Mouse (Mus musculus) kidney, embryonic 14.5 days (tissue): ENCODE results near the gene Olfr914. TPM values are rescaled to one million over a fixed set of nuclear protein-coding genes. Genes with fewer than 3 reads are reported as not detected.

Experiments used
- ATAC-seq: fragments of 200-750 bp; cut with Nextera tagmentation; 2 replicates; pipeline ENCODE4 v1.8.0; 2017; ENCODE audit warnings: moderate number of reproducible peaks, mild to moderate bottlenecking, moderate TSS enrichment, moderate library complexity; ENCODE audit not compliant: low FRiP score, low TSS enrichment
- H3K27ac ChIP-seq: fragments of 300-500 bp; sonication (generic); 2 replicates; pipeline ENCODE4 v1.5.1; 2014; ENCODE audit warnings: low read depth, mild to moderate bottlenecking, low read length, moderate library complexity, mixed read lengths
- H3K27me3 ChIP-seq: fragments of 300-500 bp; sonication (generic); 2 replicates; pipeline ENCODE4 v1.6.1; 2014; ENCODE audit warnings: mild to moderate bottlenecking, low read length; ENCODE audit not compliant: control insufficient read depth, insufficient read depth
- H3K36me3 ChIP-seq: fragments of 300-500 bp; sonication (generic); 2 replicates; pipeline ENCODE4 v1.6.1; 2014; ENCODE audit warnings: low read length, mixed read lengths; ENCODE audit not compliant: control insufficient read depth, insufficient read depth
- H3K4me1 ChIP-seq: fragments of 300-500 bp; sonication (generic); 2 replicates; pipeline ENCODE4 v1.6.1; 2014; ENCODE audit warnings: low read length, mixed read lengths; ENCODE audit not compliant: control insufficient read depth, insufficient read depth
- H3K4me2 ChIP-seq: fragments of 300-500 bp; sonication (generic); replicated peaks from 2 replicates; pipeline ENCODE4 v1.6.1; 2014; ENCODE audit warnings: low read depth, mild to moderate bottlenecking, low read length
- H3K4me3 ChIP-seq: fragments of 300-500 bp; sonication (generic); 2 replicates; pipeline ENCODE4 v1.5.1; 2014; ENCODE audit warnings: mild to moderate bottlenecking, low read length
- H3K9ac ChIP-seq: fragments of 300-500 bp; sonication (generic); 2 replicates; pipeline ENCODE4 v1.6.1; 2014; ENCODE audit warnings: low read depth, mild to moderate bottlenecking, low read length, moderate library complexity
- H3K9me3 ChIP-seq: fragments of 300-500 bp; sonication (generic); 2 replicates; pipeline ENCODE4 v1.6.1; 2016; ENCODE audit warnings: low read length; ENCODE audit not compliant: control insufficient read depth
- WGBS: fragments of 180-500 bp; shearing (Covaris S2); extraction: QIAGEN DNeasy Blood & Tissue Kit; methylation state at CpG from one replicate; pipeline ENCODE4 v1.1.7; 2014; 5-methylcytosine and 5-hydroxymethylcytosine counted together
- polyA plus RNA-seq: library from polyadenylated mRNA; unstranded; fragments of >200 nt; fragmentation: Nextera tagmentation; extraction: Ambion mirVana; gene quantifications from 2 replicates; pipeline ENCODE4 v1.2.1, GENCODE M21; 2014

The Olfr914 gene
- not detected in 2 replicates for polyA plus RNA-seq

DNA sequence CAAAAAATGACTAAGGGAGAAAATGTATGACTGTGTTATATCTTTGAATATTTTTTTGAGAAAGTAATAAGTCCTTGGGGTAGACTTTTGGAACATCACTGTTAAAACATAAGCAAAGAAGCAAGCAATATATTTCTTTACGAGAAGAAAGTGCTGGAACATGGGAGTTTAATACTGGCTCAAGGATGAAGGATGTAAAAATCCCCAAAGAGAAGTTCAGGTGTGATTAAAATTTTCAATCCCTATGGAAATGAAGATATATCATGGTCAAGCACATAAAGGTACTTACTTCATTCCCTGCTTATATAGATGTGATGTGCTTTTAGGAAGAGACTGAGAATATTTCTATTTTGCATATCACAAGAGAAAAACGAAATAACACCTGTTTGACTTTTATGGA lies at the start of gene Olfr914:
TSS of gene Olfr914 (plus strand) at position 301 of the 400 bp plus-strand sequence.
- Histone ChIP-seq H3K36me3 (no peaks in the 10 kb centered on the region), H3K27me3 (no peaks in the 10 kb centered on the region), H3K27ac (no peak within 1 kb of the TSS), H3K4me2 (no peak within 1 kb of the TSS), H3K4me3 (no peak within 1 kb of the TSS), H3K9ac (no peak within 1 kb of the TSS), H3K9me3 (no peaks in the 10 kb centered on the region), H3K4me1 (no peaks in the 10 kb centered on the region)
- no peak for ATAC-seq
- 72% methylated on average over 2 of the region's 2 CpGs for WGBS

DNA sequence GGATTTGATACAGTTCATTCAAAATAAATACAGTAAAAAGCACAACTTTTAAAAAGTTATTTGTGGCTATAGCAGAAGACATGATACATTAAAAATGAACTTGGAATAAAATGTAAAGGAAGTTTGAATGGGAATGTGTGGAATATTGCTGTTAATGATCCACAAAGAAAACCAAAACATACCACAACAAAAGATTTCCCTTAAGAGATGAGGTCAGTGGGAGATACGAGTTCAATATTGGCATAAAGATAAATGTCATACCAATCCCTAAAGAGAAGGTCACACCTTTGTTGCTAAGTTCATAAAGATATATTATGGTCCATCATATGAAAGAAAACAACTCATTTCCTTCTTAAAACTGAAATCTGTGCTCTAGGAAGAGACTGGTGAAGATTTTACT lies 25.0 kb upstream of the Olfr914 start, which contains the start of gene Olfr912:
TSS of gene Olfr912 (plus strand) at position 301 of the 400 bp plus-strand sequence.
- Histone ChIP-seq H3K36me3 (no peaks in the 10 kb centered on the region), H3K9ac (no peak within 1 kb of the TSS), H3K9me3 (no peaks in the 10 kb centered on the region), H3K27me3 (no peaks in the 10 kb centered on the region), H3K4me1 (no peaks in the 10 kb centered on the region), H3K27ac (no peak within 1 kb of the TSS), H3K4me2 (no peak within 1 kb of the TSS), H3K4me3 (no peak within 1 kb of the TSS)
- 74% methylated on average over 1 of the region's 1 CpGs for WGBS
- no peak for ATAC-seq

DNA sequence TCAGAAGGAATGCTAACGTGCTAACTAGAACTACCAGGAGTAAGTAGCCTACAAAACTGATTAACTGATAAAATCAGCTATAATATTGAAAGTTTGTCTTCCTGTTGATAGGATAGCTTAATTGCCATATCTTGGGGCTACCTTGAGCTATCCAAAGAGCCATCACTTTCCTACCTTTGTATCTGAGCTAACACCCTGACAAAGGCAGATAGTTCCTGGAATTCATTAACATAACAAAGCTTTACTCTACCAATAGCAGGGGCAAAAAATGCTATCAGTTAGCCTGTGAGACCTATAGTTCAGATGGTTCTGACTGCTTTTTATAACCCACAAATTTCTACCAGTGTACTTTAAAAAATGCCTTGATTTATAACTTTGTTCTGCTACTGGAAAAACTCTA lies 13.8 kb upstream of the Olfr914 start:
- 54% methylated on average over 1 of the region's 1 CpGs for WGBS
- Histone ChIP-seq H3K4me2 (no peak overlapping the region), H3K36me3 (no peaks in the 10 kb centered on the region), H3K9ac (no peak overlapping the region), H3K27me3 (no peaks in the 10 kb centered on the region), H3K9me3 (no peaks in the 10 kb centered on the region), H3K27ac (no peak overlapping the region), H3K4me1 (no peaks in the 10 kb centered on the region), H3K4me3 (no peak overlapping the region)
- ATAC-seq, result no peak

DNA sequence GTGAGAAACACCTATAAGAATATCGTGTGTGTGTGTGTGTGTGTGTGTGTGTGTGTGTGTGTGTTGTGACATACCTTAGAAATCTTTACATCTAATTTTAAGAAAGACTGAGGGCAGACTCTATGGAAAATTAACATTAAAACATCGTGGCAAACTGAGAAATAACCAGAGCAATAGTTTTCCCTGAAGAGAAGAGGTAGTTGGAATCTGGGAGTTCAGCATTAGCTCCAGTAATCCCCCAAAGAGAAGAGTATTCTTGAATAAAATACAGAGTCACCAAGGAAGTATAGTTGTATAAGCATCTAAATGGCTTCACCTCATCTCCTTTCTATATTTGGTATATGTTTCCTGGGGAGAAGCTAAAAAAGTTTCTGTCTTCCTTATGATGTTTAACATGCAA lies 12.4 kb upstream of the Olfr914 start, which contains the start of gene Olfr913:
TSS of gene Olfr913 (plus strand) at position 301 of the 400 bp plus-strand sequence.
- WGBS, result 59% methylated on average over 2 of the region's 2 CpGs
- Histone ChIP-seq H3K4me2 (no peak within 1 kb of the TSS), H3K9me3 (no peaks in the 10 kb centered on the region), H3K36me3 (no peaks in the 10 kb centered on the region), H3K9ac (no peak within 1 kb of the TSS), H3K27me3 (no peaks in the 10 kb centered on the region), H3K4me3 (no peak within 1 kb of the TSS), H3K27ac (no peak within 1 kb of the TSS), H3K4me1 (no peaks in the 10 kb centered on the region)
- no peak for ATAC-seq

DNA sequence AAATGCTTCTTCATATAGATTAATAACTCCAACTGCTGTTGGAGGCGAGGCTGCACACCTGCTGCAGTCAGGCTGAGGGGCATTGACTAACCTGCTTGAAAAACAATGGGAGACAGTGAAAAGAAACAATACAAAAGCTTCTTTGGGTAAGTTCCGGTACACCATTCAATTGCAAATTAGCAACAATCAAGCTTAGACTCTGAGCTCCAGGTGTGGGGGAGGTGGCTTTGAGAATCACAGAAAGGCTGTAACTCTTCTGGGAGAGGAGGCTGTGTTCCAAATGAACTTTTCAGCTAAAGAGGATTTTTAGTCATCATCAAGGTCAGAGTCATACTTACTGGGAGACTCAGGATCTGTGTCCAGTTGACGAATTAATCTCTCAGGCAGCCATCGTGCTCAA lies 27.5 kb downstream of the Olfr914 start:
- Histone ChIP-seq H3K9ac (no peak overlapping the region), H3K27me3 (no peaks in the 10 kb centered on the region), H3K4me3 (no peak overlapping the region), H3K4me2 (no peak overlapping the region), H3K9me3 (no peaks in the 10 kb centered on the region), H3K36me3 (no peaks in the 10 kb centered on the region), H3K27ac (no peak overlapping the region), H3K4me1 (no peaks in the 10 kb centered on the region)
- WGBS, result 87% methylated on average over 4 of the region's 4 CpGs
- no peak for ATAC-seq

DNA sequence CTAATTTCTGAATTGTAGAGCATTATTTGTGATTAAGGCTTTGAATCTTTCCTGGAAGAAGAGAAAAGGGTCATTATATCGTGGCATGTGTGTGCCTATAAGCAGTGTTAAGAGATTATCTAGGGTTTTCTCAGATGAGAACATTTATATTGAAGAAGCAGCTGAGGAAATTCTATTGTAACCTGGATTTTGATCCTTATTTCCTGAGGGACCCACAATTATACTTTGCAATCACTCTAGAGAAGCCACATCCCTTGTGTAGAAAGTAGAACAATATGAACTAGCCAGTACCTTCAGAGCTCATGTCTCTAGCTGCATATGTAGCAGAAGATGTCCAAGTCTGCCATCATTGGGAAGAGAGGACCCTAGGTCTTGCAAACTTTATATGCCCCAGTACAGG lies 54.9 kb downstream of the Olfr914 start, which contains the start of gene Olfr916:
TSS of gene Olfr916 (minus strand) at position 101 of the 400 bp plus-strand sequence.
- 71% methylated on average over 1 of the region's 1 CpGs for WGBS
- Histone ChIP-seq H3K27ac (no peak within 1 kb of the TSS), H3K27me3 (no peaks in the 10 kb centered on the region), H3K9me3 (no peaks in the 10 kb centered on the region), H3K9ac (no peak within 1 kb of the TSS), H3K36me3 (no peaks in the 10 kb centered on the region), H3K4me1 (no peaks in the 10 kb centered on the region), H3K4me3 (no peak within 1 kb of the TSS), H3K4me2 (no peak within 1 kb of the TSS)
- ATAC-seq, result no peak

Other genes starting within 250 kb of the Olfr914 start
- not detected in 2 replicates for gene Olfr250, start 238.2 kb upstream of the Olfr914 start, polyA plus RNA-seq
- gene Olfr251, start 228.0 kb upstream of the Olfr914 start, polyA plus RNA-seq, result not detected in 2 replicates
- gene Olfr147, start 203.4 kb upstream of the Olfr914 start, polyA plus RNA-seq, result not detected in 2 replicates
- not detected in 2 replicates for gene Olfr901, start 175.6 kb upstream of the Olfr914 start, polyA plus RNA-seq
- gene Olfr902, start 157.4 kb upstream of the Olfr914 start, polyA plus RNA-seq, result not detected in 2 replicates
- gene Olfr904, start 142.0 kb upstream of the Olfr914 start, polyA plus RNA-seq, result not detected in 2 replicates
- not detected in 2 replicates for gene Olfr905, start 134.0 kb upstream of the Olfr914 start, polyA plus RNA-seq
- gene Olfr906, start 118.0 kb upstream of the Olfr914 start, polyA plus RNA-seq, result not detected in 2 replicates
- not detected in 2 replicates for gene Olfr907, start 109.3 kb upstream of the Olfr914 start, polyA plus RNA-seq
- not detected in 2 replicates for gene Olfr911-ps1, start 83.5 kb upstream of the Olfr914 start, polyA plus RNA-seq
- not detected in 2 replicates for gene Olfr910, start 67.3 kb upstream of the Olfr914 start, polyA plus RNA-seq
- gene Olfr912, start 24.9 kb upstream of the Olfr914 start, polyA plus RNA-seq, result not detected in 2 replicates
- gene Olfr913, start 12.3 kb upstream of the Olfr914 start, polyA plus RNA-seq, result not detected in 2 replicates
- not detected in 2 replicates for gene Olfr916, start 54.8 kb downstream of the Olfr914 start, polyA plus RNA-seq
- gene Olfr917, start 60.7 kb downstream of the Olfr914 start, polyA plus RNA-seq, result not detected in 2 replicates
- gene Olfr918, start 69.5 kb downstream of the Olfr914 start, polyA plus RNA-seq, result not detected in 2 replicates
- gene Olfr919, start 98.6 kb downstream of the Olfr914 start, polyA plus RNA-seq, result not detected in 2 replicates
- 11.5 and 19.9 TPM in 2 replicates for gene Vwa5a, start 113.2 kb downstream of the Olfr914 start, polyA plus RNA-seq
- 0.05 TPM in 1 of 2 replicates, not detected in the other for gene Olfr920, start 147.2 kb downstream of the Olfr914 start, polyA plus RNA-seq
- gene Olfr921, start 168.0 kb downstream of the Olfr914 start, polyA plus RNA-seq, result not detected in 2 replicates
- gene Olfr922, start 209.5 kb downstream of the Olfr914 start, polyA plus RNA-seq, result not detected in 2 replicates
- gene Olfr923, start 221.4 kb downstream of the Olfr914 start, polyA plus RNA-seq, result not detected in 2 replicates
- not detected in 2 replicates for gene Olfr924, start 239.3 kb downstream of the Olfr914 start, polyA plus RNA-seq
- gene Olfr26, start 250.0 kb downstream of the Olfr914 start, polyA plus RNA-seq, result not detected in 2 replicates